Mouse (Mus musculus): Measurements from ENCODE around the gene 4930524J08Rik.

4930524J08Rik gene

GRCm38 (mm10) chr5:99978699-99979442 is at the start of gene 4930524J08Rik, which contains the start of gene Hnrnpd:
Gene 4930524J08Rik (plus strand): TSS chr5:99979061.
Gene Hnrnpd (minus strand): TSS chr5:99978938.
- DNase-seq, result peak; percentile 100

- DNase-seq, result peak; percentile 82
Measured at GRCm38 (mm10) chr5:99931910-99932309, 47.0 kb upstream of the 4930524J08Rik start.

GRCm38 (mm10) chr5:99939440-99939839 is 39.4 kb upstream of the 4930524J08Rik start:
- peak; percentile 51 for DNase-seq

- DNase-seq, result peak; percentile 52
Measured at GRCm38 (mm10) chr5:99941273-99941672, 37.6 kb upstream of the 4930524J08Rik start.

- no peak for DNase-seq
Measured at GRCm38 (mm10) chr5:99941776-99942502, 36.9 kb upstream of the 4930524J08Rik start.

GRCm38 (mm10) chr5:99952513-99952912 is 26.3 kb upstream of the 4930524J08Rik start:
- no peak for DNase-seq

GRCm38 (mm10) chr5:99953883-99954282 is 25.0 kb upstream of the 4930524J08Rik start:
- no peak for DNase-seq

GRCm38 (mm10) chr5:99958666-99959065 is 20.2 kb upstream of the 4930524J08Rik start:
- no peak for DNase-seq

- DNase-seq, result no peak
Measured at GRCm38 (mm10) chr5:99959236-99959936, 19.5 kb upstream of the 4930524J08Rik start.

- DNase-seq, result no peak
Measured at GRCm38 (mm10) chr5:99959960-99960359, 18.9 kb upstream of the 4930524J08Rik start.

GRCm38 (mm10) chr5:99973941-99974340 is 4.9 kb upstream of the 4930524J08Rik start:
- peak; percentile 71 for DNase-seq

GRCm38 (mm10) chr5:99975061-99975460 is 3.8 kb upstream of the 4930524J08Rik start:
- DNase-seq, result peak; percentile 55

- peak; percentile 73 for DNase-seq
Measured at GRCm38 (mm10) chr5:99975776-99976175, 3.1 kb upstream of the 4930524J08Rik start.

GRCm38 (mm10) chr5:99976334-99976955 is 2.4 kb upstream of the 4930524J08Rik start:
- DNase-seq, result peak; percentile 70

GRCm38 (mm10) chr5:99977516-99978301 is 1.2 kb upstream of the 4930524J08Rik start:
- peak; percentile 98 for DNase-seq

- DNase-seq, result peak; percentile 55
Measured at GRCm38 (mm10) chr5:99983452-99984061, 4.7 kb downstream of the 4930524J08Rik start.

- DNase-seq, result peak; percentile 84
Measured at GRCm38 (mm10) chr5:99994166-99994565, 15.3 kb downstream of the 4930524J08Rik start.

- peak; percentile 3 for DNase-seq
Measured at GRCm38 (mm10) chr5:99994680-99995079, 15.8 kb downstream of the 4930524J08Rik start.

GRCm38 (mm10) chr5:100000048-100000447 is 21.2 kb downstream of the 4930524J08Rik start:
- peak; percentile 58 for DNase-seq

- no peak for DNase-seq
Measured at GRCm38 (mm10) chr5:100000500-100000899, 21.6 kb downstream of the 4930524J08Rik start.

- DNase-seq, result no peak
Measured at GRCm38 (mm10) chr5:100003895-100004294, 25.0 kb downstream of the 4930524J08Rik start.

All from heart, adult 11 months (tissue).